Mouse (Mus musculus) layer of hippocampus, adult 8-10 months (tissue): Measurements from ENCODE around the gene Fancg. TPM values are rescaled to one million over a fixed set of nuclear protein-coding genes. Genes with fewer than 3 reads are reported as not detected.
"Not testable (repeated sequence)": the region's sequence is repeated elsewhere in the genome, so short reads cannot be mapped to it uniquely, and the experiment has no call there.

Source experiments
- DNase-seq, 2 experiments: peaks; one replicate each; pipeline ENCODE4 v3.0.0; 2022; ENCODE audit warnings: low spot score in 2 of 2
- total RNA-seq, 4 experiments: library from RNA; stranded (reverse); gene quantifications; 2 replicates each; pipeline ENCODE4 v1.2.4; 2022

Gene Fancg
- total RNA-seq, 4 experiments from 2014 or later: 14.0 to 17.1 (median 15.5) TPM

DNA sequence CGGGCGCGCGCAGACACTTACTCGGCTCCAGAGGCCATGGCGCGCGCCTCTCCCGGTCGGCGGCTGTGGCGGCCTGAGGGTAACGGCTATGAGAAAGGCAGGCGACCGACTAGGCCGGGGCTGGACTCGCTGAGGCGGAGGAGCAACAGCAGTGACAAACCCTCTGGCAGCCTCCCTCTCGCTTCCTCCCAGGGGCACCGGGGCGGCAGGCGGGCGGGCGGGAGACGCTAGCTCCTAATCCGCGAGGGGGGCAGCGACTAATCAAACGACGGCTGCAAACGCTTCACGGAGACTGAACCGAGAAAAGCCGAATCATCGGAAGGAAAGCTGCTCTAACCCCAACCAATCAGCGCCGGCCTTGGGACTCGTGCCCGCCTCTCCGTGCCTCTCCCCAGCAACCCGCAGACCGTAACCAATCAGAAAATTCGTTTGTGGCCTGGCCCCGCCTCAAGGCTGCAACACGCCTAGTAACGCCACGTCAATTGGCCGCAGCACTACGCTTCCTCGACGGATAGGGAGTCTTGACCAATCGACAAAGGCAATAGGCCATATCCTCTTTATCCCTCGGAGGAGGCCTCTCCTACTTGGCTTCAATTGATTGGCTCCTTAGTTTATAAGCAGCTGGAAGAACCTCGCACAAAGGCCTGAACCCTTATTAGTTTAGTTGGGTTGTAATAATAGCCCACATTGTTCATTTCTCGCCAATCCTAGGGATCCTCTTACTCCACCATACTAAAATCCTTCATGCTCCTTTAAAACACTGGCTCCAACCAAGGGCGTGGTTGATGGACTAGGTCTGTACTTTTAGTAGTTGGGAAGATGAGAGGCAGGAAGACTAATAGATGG is 9.9 kb downstream of the Fancg start, which contains the start of gene Vcp:
TSS of gene Vcp (minus strand) at position 367 of the 846 bp plus-strand sequence.
- DNase-seq: peak; percentile 99 to 100

DNA sequence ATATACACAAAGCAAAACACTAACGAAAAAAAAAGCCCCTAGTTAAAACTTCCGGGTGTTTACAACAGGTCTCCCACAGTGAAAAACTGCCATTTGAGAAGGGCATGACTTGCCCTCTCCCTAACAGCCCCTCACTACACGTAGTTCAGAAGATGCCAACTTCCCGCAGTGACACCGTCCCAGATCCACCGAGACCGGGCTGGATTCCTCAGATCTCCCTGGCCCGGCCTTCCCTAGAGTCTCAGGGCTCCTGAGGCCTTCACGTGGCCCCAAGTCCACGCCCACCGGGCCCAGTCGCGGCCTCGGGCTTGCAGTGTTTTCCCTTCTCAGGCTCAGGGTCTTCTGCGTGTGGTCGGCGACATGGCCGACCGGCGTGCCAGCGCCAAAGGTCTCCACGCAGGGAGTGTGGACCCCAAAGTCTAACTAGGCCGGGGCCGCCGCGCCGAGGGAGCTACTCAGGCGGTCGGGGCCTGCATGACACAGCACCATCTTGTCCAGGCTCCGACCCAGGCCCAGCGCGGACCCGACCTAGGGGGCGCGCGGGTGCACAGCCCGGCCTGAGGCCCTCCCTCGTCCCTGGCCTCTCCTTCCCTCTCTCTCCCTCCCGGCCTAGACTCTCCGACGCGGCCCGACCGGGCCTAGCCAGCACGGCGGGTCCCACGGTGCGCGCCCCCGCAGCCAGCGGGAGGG is 10.7 kb downstream of the Fancg start:
- DNase-seq: peak; percentile 55 to 56

DNA sequence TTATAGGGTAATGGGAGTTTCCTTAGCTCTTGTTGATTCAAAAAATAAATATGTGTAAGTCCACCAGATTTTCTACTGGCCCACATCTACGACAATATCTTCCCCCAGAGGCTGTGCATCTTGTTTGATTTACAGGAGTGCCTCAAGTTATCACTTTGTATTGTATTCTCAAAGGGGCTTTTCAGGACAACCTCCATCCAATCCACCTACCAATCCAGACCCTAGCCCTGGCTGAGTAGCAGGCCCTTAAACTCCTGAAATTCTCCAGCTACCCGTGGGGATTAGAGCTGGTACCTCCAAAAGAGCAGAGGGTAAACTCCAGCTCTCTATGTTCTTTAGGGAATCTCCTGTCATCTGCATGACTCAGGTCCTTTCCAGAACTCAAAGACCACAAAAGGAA is 12.3 kb downstream of the Fancg start:
- DNase-seq: no peak

DNA sequence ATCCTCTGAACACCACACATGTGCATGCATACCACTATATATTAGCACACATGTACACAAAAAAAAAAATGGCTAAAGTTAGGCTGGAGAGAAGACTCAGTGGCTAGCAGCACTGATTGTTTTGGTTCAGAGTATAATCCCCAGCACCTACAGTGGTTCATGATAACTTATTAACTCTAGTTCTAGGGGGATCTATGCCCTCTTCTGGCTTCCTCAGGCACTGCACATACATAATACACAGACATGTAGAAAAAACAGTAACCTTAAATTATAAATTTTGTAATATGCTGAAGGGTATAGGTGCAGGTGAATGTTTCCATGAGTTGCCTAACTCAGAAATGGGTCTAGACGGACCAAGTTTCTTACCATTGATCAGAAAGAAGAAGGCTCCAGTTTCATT is 22.0 kb downstream of the Fancg start:
- DNase-seq: no peak

DNA sequence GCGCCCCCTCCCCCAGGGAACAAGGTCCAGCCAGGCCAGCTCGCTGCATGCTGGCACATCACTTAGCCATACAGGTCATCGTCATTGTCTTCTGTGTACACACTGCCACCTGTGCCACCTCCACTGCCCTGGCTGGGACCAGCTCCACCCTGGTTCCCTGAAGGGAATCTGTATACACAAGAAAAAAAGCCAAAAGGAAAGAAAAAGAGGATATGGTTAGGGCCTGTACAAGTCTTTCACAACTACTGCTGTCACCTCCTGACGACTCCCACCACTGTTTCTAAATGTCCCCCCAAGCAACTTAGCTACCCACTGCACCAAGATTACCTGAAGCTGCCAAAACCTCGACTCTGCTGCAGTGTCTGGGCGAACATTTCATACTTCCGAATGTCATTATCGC is 29.8 kb downstream of the Fancg start:
- DNase-seq: not testable (repeated sequence)

DNA sequence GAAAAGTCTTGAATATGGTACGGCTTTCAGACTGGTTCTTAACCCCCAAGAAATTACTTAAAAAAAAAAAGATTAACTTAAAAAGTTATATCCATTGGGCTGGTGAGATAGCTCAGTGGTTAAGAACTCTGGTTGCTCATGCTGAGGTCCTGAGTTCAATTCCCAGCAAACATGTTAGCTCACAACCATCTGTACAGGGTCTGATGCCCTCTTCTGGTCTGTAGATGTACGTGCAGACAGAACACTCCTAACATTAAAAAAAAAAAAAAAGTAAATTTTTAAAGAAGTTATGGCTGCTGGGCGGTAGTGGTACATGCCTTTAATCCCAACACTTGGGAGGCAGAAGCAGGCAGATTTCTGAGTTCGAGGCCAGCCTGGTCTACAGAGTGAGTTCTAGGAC is 32.2 kb downstream of the Fancg start:
- DNase-seq: no peak

DNA sequence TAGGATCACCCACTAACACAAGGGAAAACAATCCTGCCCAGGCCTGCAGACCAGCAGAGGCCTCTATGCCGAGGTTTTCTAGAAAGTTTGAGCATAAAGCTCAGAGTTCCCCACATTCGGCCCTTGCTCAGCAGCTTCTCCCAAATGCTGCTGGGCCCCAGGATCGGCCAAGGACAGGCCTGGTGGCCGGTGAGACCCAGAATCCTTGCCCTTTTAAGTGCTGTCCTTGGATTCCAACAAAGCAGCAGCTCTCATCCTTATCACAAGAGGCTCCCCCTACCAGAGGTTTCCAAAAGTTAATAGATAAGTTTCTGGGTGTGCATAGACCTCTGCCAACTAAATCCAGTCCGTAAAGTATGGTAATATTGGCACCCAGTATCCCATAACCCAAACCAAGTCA is 36.4 kb downstream of the Fancg start:
- no peak for DNase-seq

DNA sequence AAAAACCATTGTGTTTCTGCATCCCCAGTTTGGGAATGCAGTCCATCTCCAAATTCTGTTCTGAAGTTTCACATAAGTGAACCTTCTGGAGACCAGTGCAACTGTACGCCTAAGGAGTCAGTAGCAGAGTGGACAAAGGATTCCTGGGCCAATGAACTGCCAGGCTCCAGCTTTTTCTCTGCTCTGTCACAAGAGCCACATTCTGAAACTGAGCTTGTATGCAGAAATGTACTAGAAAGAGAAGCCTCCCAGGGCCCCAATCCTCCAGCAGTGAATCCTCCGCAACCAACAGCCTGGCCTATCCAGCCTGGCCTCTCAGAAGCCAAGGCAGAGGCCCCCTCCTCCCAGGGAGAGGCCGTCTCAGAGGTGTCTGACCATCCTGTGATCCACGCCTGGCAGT is 37.4 kb downstream of the Fancg start:
- DNase-seq: no peak

DNA sequence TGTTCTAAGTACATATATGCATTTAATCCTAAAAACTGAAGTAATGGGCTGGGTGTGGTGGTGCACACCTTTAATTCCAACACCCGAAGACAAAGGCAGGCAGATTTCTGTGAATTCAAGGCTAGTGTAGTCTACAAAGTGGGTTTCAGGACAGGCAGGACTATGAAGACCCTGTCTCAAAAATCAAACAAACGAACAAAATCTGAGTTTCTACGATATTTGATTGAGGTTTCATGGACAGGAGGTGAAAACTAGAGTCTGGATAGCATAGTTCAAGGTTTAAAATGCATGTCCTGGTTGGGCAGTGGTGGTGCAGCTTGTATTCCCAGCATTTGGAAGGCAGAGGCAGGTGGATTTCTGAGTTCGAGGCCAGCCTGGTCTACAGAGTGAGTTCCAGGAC is 41.0 kb downstream of the Fancg start, which contains the start of gene 1700022I11Rik:
TSS of gene 1700022I11Rik (plus strand) at position 301 of the 400 bp plus-strand sequence.
- no peak for DNase-seq

DNA sequence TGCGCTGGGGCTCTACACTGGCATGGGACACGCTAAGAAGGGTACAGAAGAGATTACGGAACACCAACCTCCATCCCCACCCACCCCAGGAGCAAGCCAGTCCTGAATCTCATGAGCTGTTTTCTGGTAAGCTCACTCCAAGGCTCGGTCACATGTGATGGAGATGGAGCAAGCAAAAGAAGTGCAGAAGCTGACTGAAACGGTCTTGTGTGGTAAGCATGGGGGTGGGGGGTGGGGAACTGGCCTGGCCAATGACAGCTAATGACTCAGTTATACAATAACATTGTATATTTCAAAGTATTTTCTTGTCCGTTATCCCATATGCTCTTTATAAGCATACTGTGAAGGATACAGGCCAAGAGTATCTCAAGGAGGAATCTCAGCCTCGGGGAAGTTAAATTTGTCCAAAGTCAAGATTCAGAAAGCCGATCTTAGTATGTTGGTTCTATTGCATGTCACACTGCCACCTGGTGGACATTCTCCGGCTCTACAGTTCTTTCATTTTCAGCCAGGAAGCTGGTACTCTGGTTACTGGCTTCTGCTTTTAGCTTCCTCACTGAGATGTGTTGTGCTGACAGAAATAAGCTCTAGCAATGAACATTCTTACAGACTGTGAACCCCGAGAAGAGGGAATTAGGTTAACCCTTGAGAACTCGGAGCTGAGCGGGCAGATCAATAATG is 45.1 kb downstream of the Fancg start:
- DNase-seq: peak in 1 of 2 experiments; percentile 46

DNA sequence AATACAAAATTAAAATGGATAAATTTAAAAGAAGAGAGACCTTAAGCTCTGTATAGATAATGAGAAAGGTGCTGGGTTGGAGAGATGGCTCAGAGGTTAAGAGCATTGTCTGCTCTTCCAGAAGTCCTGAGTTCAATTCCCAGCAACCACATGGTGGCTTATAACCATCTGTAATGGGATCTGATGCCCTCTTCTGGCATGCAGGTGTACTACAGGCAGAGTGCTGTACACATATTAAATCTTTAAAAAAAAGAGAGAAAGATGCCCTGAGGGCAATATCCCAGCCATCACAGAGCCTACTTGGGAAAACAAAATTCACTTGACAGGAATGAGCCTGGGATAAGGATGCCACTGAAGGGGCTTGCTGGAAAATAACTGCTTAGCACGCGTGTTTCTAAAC is 46.8 kb downstream of the Fancg start:
- no peak for DNase-seq

DNA sequence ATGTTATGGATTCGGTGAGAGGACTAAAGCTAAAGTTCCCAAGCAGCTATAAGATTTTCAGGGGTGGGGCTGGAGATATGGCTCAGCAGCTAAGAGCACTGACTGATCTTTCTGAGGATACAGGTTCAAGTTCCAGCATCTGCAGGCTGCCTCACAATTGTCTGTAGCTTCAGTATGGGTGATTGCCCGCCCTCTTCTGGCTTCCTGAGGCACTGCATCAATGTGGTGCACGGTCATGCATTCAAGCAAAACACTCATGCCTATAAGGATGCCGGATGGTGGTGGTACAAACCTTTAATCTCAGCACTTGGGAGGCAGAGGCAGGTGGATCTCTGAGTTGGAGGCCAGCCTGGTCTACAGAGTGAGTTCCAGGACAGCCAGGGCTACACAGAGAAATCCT is 48.7 kb downstream of the Fancg start:
- DNase-seq: peak in 1 of 2 experiments; percentile 75

DNA sequence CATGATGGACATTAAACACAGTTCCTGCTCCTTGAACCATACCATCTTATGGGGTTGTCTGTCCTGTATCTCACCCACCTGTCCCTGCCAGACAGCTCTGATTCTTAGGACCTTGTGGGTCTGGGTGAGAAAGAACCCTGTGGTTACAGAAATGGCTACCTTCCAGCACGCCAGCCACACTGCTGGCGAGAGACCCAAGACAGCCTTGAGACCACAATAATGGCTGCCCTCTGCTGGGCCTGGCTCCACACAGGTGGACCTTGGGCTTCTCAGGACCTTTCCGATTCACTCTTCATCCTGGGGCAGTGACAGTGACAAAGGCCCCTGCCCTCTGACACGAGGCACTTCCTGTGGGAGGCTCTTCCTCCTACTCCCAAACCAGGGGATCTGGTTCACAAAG is 50.9 kb downstream of the Fancg start:
- DNase-seq: no peak

DNA sequence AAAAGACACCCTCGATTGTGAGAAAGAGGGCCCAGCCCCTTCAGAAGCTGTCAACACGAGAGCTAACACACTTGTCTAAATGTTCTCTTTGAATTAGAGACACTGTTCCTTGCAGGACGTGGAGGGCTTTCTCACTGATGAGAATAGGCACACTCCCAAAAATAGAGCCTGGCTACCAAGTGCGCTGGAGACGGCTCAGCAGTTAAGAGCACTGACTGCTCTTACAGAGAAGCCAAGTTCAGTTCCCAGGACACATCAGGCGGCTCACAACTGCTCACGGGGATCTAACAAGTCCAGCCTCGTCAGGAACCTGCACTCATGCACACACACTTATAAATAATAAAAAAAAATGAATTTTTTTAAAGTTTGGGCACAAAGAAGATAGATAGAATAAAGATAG is 51.4 kb downstream of the Fancg start:
- no peak for DNase-seq

DNA sequence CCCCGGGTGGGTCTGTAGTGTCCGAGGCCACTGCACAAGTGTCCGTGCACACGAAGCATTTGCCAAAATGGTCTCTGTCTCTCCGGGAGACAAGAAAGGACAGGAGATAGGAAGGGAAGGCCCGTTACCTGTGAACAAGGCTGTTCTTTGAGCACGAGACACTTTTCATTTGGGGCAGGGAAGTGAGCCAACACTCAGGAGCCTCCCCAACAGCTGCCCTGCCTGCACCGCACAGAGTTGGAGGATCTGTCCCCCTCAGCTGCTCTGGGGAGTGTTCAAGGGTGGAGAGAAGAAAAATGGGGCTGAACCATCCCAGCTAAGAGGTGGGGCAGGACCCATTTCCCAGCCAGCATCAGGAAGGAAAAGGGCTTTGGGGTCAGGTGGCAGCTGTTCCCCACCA is 52.3 kb downstream of the Fancg start:
- no peak for DNase-seq

DNA sequence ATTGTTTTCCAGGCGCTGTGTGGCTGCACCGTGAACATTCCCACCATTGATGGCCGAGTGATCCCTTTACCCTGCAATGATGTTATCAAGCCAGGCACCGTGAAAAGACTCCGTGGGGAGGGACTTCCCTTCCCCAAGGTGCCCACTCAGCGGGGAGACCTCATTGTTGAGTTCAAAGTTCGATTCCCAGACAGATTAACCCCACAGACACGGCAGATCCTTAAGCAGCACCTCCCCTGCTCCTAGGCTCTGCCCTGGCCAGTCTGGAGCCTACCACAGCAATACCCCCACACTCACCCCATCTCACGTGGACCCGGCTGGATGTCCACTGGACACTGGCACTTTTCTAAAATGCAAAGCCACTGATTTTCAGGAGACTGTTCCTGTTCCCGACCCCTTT is 53.0 kb downstream of the Fancg start:
- no peak for DNase-seq

DNA sequence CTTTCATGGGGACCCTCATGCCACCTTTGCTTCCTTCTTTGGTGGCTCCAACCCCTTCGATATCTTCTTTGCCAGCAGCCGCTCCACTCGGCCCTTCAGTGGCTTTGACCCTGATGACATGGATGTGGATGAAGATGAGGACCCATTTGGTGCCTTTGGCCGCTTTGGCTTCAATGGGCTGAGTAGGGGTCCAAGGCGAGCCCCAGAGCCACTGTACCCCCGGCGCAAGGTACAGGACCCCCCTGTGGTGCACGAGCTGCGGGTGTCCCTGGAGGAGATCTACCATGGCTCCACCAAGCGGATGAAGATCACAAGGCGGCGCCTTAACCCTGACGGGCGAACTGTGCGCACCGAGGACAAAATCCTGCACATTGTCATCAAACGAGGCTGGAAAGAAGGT is 53.7 kb downstream of the Fancg start:
- no peak for DNase-seq

DNA sequence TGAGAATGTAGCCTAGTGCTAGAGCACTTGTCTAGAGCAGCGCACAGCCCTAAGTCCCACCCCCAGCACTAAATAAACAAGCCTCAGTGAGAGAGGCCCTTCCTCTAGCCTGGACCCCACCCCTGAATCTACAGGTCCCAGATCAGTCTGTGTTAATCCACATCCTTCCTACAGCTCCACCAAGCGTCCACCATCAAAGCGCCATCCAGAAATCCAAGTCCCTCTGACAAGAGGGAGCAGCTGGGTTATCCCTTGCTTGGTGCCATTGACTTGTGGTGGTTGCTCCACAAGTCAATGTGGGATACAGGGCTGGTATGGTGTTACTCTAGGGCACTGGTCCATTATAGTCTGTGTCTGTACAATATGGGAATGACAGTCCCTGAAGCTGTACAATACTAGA is 55.1 kb downstream of the Fancg start:
- DNase-seq: no peak

DNA sequence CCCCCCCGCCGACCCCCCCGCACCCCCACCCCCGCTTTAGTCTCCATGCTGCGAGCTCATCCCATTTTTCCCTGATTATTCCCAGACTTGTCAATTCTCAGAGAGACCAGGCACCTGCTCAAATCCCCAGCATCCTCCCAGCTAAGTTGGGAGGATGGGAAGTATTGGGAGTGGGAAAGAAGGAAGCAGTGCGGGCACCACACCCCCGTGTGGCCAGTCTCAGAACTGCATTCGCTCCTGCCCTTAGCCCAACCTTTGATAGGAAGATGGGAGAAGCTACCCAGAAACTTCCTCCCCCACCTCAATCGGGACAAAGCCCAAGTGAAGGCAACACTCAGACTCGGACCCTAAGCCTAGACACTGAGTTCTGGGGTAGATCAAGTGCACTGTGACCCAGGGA is 56.0 kb downstream of the Fancg start:
- peak in 1 of 2 experiments; percentile 84 for DNase-seq

DNA sequence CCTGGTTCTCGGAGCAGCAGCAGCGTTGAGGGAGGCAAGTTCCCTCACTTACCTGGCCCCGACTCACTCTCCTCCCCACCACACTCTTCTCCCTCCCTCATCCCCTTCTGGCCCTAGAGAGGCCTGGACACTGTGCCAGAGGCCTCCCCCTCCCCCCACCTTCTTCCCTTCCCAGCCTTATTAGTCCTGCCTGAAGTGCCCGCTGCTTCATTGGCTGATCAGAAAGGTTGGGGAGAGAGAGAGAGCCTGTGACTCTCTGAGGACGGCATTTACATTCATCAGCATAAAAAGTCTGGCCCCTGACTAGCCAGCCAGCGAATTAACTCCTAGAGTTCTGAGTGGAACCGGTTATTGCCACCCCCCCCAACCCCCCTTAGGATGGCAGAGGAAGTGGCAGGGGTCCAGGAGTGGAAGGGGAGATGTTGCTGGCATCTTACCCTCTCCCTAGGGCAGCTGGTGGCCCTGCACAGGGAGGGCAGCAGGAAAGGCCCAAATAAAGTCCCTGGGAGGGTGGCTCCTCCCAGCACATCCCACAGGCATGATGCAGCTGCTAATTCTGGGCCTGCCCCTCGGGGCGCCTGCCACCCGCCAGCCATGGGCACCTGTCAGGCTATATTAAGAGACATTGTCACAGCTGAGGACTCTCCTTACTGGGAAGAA is 56.7 kb downstream of the Fancg start:
- peak in 1 of 2 experiments; percentile 29 for DNase-seq

DNA sequence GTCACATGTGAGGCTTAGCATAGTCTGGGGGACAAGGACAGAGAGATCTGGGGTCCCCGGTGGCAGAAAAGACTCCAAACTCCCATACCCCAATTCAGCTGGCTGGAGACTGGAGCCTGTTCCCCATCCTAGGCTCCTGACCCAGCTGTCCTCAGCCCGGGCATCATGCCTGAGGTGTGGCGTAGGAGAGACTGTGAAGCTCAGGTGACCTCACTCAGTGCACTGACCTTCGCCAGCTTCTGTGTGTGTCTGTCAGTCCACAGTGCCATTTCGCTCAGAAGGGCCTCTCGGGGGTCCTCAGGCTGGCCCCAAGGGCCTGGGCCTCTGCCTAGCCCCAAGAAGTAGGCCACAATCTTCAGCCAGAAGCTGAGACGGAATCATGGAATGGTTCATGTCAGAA is 57.7 kb downstream of the Fancg start:
- no peak for DNase-seq
